Mouse (Mus musculus): ENCODE data around the gene Col25a1.

Col25a1 gene

DNA sequence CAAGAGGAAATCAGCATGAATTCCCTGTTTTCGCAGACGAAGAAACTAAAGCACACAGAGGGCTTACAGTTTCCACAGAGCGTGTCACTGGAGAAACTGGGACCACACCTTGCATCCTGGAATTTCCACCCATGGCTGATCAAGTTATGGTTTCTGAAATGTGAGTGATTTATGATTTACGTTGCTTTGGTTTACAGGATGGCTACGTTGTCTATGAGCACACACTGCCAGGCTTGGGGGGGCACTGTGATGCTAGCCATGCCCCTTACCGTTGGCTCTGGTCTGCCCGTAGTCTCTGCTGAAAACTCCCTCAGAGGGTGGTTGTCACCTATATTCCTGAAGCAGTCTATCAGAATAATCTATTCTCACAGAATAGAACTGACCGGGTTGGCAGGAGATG, at the start of gene Col25a1:
Gene Col25a1, plus strand, starts transcription at position 301 of the 400 bp plus-strand sequence.
- no peak for DNase-seq (ENCODE audit: low read depth, low spot score)

DNA sequence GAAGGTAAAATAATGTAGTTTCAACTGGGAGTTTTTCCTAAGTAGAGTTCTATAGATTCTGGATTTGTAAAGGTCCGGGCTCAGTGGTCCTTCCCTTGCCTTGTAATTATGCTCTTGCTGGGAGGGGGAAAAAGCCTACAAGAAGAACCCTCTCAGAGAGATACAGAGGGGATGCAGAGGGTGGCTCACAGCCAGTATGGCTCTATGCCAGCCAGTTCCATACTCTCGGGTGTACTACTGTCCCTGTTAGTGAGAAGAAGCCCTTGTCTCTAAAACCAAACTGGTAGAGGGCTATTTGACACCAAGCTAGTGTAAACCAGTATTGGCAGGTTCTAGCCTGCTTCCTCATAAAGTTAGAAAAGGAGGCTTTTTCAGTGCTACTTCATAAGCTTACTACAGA, 48.0 kb upstream of the Col25a1 start:
- no peak for DNase-seq (ENCODE audit: low read depth, low spot score)

DNA sequence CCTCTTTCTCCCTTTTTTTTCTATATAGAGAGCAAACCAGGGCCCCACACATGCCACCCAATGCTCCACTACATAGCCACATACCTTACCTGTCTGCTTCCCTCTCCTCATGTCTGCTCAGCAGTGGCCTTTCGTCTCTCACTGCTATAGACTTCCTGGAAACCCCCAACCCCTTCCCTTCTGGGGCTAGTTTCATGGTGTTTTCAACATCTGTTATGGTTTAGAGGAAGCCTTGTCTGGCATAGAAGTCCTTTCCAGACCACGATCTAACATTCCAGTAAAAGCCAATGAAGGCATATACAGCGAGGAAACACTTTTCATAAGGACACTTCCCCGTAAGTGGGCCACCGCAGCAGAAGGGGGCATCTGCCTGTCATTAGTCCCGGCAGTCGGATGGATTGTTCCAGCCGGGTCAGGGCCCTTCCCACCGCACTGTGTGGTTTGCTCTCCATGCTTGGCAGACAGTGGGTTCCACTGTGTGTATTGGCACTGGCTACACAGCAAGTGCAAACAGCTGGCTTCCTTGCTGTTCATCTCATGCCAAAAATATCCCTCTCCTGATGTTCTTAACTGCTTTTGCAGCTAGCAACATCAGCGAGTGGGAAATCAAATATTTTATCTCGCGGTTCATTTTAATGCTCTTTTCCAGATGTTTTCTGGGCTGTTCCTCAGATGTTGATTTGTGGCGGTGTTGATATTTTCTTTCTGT, 44.8 kb upstream of the Col25a1 start:
- no peak for DNase-seq (ENCODE audit: low read depth, low spot score)

DNA sequence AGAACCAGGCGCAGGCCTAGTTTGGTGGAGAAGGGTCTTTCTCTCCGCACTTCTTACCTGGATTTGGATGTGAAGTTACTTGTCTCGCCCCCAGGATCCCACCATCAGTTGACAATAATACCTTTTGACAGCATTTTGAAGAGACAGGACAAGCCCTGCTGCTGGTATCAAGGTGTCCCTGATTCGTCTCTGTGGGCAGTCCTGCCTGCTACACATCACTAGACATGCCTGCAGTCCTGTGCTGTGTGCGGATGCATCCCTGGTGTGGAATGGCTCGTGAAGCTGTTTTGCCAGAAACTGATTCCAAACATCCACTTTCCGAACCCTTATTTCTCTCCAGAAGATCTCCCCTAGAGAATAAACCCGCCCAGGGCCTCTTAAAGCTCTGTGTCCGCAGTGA, 43.8 kb upstream of the Col25a1 start:
- DNase-seq (ENCODE audit: low read depth, low spot score), result no peak

DNA sequence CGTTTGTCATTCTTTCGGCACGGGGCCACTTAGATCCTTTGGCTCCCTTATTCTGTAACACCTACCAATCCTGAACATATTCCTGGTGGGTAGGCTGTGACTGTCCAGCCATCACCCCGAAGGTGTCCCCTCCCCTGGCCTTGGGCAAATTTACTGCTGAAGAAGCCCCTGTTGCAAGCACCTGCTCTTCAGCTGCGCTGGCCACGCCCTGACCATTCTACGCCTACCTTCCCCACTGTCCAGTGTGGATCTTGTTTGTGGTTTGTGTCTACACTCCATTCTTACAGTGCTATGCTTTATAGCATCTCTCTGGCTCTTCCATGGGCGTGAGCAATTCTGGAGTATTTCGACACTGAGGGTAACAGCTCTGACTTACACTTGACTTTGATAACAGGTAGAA, 42.6 kb upstream of the Col25a1 start:
- no peak for DNase-seq (ENCODE audit: low read depth, low spot score)

DNA sequence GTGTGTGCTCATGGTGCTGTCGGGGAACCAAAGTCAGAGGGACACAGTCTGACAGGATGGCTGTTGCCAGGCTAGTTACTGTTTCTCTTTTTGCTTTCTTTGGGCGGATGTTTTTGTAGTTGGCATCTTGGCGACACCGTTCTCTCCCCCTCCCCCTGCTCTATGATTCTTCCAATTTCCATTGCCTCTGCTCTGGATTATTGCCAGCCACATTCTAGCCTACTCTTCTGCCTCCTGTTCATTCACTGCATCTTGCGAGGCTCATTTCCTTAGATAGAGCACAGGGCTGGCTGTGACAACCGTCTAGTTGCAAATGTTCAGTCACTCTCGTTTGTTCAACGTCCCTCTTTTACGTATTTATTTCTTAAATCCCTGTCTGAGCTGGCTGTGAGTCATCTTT, 40.8 kb upstream of the Col25a1 start:
- no peak for DNase-seq (ENCODE audit: low read depth, low spot score)

DNA sequence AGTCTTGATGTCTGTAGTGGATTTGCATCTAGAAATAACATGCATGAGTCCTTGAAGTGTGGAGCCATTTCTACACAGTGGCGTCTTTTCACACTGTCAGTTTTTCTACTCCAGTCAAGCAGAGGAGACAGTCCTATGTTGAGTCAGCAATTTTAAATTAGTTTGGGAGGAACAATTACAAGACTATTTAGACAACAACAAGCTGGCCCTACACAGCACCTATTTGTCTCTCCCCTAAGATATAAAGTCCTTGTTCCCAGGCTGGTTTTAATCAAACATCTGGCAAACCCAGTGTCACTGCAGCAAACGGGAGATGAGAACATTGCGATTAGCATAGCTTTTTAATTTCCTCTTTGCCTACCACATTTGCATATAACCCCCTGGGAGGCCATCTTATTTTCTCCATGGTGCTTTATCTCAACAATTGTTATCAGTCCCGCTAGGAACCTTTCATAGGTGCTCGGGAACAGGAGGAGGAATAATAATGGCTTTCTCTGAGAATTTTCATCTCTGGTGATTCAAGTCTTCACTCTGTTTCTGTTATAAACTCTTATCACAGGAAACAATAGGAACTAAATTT, 37.1 kb upstream of the Col25a1 start:
- no peak for DNase-seq (ENCODE audit: low read depth, low spot score)

DNA sequence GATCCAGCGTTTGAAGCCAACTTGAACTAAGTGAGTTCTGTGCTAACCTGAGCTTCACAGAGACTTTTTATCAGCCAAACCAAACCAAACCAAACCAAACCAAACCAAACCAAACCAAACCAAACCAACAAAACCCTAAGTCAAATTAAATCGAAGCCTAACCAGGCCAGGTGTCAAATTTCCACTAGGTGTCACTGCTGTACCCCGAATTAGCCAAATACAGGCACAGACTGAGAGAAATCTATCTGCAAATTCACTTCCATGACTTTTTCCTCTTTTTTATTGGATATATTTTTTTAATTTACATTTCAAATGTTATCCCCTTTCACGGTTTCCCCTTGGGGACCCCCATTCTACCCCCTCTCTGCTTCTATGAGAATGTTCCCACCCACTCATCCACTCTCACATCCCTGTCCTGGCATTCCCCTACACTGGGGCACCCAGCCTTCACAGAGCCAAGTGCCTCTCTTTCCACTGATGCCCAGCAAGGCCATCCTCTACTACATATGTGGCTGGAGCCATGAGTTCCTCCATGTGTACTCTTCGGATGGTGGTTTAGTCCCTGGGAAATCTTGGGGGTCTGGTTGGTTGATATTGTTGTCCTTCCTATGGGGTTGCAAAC, 36.0 kb upstream of the Col25a1 start:
- no peak for DNase-seq (ENCODE audit: low read depth, low spot score)

DNA sequence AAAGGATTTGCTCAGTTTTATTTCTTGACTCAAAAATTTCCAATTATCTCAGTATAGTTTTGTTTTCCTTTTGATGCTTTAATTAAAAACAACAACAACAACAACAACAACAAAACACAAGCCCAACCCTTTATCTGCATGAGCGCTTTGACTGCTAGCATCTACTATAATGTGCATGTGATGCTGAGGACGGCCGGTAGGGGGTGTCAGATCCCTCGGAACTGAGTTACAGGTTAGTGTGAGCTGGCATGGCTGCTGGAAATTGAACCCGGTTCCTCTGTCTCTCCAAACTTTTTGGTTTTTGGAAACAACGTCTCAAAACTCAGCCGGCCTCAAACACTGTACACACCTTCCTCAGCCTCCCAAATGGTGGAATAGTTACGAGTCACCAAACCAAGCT, 27.8 kb upstream of the Col25a1 start:
- no peak for DNase-seq (ENCODE audit: low read depth, low spot score)

DNA sequence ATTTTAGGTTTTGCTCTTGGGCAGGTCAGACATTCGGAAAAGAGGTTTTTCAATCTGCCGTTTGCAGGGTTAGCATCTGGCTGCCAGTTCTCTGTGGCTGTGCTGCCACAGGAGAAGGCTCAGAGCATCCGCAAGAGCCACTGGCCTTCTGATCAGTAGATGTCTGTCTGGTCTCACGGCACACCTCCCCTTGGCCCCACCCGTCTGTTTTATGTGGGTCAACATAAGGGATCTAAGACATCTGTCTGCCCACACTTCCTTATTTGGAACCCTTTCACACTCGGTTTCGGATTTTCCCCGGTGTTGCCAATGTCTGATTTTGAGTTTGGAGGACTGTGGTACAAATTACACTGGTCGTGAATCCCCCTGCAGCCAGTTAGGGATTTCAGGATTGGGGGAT, 26.8 kb upstream of the Col25a1 start:
- no peak for DNase-seq (ENCODE audit: low read depth, low spot score)

DNA sequence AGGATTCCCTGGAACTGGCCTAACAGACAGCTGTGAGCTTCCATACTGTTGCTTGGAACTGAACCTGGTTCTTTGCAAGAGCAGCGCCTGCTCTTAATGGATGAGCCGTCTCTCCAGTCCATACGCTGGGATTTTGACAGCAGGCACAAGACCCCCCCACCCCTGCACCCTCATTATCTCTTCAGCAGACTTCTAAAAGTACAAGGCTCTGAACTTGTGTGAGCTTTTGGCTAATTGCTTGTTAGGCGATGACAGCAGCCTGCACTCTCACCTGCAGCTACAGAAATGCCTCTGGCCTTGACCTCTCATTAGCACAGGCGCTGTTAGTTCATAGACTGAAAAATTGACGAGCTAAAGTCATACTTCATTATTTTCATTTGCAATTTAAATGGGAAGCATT, 14.4 kb upstream of the Col25a1 start:
- DNase-seq (ENCODE audit: low read depth, low spot score), result no peak

DNA sequence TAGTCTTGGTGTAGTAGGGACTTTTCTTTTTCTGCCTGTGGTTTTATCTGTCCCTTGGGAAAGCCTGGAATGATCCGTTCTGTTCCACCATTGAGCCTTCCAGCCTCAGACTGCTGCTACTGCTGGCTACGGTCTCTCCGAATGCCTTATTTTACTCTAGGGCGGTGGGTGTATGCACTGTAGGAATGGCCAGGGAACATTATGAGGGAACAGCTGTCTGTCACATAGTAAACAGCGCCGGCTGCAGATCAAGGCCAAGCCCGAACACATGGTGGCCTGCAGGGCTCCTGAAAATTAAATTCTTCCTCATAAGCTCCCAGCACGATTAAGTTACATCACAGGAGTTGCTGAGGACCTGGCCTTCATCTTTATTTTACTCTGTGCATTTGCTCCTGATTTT, 3.5 kb upstream of the Col25a1 start:
- no peak for DNase-seq (ENCODE audit: low read depth, low spot score)

DNA sequence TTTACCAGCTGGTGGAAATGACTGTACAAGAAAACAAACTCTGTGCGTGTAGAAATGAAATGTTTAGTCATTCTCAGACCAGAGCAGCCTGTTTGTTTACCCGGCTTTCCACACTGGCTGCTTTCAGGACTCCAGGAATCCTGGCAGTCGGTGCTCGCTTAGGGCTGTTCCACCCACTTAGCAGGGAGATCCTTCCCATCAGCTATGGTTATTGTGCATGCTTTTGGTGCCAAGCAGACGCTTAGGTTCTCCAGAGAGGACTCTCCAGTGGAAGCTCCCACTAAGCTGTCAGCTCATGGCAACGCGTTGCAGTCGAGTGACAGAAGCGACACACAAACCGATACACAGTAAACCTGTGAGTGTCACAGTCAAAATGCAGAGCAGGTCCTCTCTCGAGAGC, 2.7 kb upstream of the Col25a1 start:
- no peak for DNase-seq (ENCODE audit: low read depth, low spot score)

DNA sequence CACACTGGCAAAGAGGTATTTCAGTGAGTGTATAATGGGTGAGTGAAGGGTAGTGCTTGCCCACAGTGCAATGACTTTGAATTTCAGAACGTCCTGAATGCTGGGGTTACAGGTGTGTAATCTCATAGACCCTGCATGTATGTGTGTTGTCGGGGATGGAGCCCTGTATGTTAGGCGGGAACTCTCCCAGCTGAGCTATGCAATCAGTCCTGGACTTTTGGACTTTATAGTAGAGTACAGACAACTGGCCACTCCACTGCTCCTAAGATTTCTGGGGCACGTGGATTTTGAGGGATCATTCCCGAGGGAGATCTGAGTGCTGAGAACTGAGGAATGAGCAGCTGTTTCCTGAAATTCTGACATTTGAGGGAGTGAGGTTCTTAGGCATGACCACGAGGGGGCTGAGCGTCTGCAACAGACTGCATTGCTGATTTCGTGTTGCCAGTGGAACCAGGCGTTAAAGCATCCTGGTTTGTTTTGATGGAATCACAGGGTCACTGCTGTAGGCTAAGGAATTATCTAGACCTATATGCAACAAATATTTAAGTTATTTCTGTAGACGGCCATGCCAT, 1.6 kb upstream of the Col25a1 start:
- DNase-seq (ENCODE audit: low read depth, low spot score), result no peak

DNA sequence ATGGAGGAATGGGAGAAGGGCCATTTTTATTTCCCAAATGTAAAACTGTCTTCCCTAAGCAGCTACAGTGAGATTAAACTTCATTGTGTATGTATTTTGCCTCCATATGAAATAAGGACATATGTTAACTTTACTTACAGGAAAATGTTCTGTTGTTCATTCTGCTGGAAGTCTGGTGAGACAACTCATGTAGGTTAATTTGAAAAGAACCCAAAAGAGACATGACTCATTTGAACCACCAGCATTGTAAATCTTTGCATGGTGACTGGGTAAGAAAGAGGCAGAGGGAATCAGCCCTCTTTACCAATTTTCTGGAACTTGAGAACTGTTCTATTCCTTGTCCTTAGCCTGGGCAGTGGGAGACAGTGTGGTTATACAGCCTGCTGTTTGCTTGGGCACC, 5.9 kb downstream of the Col25a1 start:
- DNase-seq (ENCODE audit: low read depth, low spot score), result no peak

DNA sequence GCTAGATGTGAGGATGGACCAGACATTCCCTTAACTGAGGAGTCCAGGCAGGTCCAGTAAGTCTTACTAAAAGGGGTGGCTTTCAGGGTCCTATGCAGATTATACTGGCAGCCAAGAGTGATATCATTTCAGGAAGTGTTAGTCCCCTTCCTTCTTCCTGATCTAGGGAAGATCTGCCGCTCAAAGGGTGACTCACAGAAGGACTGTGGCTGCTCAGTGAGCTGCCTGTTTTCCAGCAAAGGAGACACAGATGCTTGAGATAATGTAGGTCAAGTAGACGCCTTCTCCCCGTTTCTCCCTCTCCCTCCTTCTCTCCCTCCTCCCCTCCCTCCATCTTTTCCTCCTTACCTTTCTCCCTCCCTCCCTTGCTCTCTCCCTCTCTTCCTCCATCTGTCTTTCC, 6.3 kb downstream of the Col25a1 start:
- DNase-seq (ENCODE audit: low read depth, low spot score), result no peak

DNA sequence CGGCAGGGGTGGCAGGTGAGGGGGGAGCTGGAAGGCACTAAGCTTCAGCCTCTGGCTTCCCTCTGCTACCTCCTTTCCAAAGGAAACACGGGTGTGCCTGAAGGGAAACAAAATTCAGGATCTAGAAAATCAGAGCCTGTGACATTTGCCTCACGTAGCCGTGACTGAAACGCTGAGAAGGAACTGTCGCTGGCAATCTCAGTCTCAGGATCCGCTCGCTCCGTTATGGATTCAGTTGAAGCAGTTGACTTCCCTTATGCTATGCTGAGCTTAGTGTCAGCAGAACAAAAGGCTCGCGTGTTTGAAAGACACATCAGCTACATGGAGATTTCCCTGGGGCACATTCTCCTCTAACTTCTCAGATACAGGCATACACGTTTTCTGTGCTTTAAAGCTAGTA, 14.6 kb downstream of the Col25a1 start:
- no peak for DNase-seq (ENCODE audit: low read depth, low spot score)

DNA sequence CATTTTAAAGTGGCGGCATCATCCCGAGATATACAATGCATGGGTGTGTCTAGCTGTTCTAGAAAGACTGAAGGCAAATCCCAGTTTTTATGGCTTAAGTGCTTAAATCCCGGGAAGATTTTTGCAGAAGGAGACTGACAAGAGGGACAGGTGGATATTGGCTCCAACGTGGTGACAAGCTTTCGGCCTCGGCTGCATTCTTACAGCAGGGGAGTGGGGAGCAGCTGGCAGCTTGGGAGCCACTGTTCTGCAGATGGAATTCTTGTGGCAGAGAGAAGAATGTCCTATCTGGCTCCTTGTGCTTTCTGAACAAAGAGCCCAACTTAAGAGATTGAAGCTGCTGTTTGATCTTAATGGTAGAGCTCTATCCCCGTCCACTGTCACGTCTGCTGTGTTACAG, 16.5 kb downstream of the Col25a1 start:
- DNase-seq (ENCODE audit: low read depth, low spot score), result no peak

DNA sequence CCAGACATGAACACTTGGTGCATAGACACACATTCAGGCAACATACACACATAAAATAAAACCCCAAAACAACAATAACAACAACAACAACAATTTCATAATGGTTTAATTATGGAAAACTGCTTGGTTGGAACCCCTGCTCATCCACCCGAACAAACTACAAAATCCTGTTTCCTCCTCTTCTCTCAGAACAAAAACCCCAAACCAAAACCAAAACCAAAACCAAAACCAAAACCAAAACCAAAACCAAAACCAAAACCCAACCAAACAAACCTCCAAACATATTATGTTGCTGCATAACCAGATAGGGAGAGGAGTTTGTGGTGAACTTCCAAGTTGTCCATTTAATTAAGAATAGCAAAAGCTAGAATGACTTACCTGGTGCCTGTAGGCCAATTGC, 17.9 kb downstream of the Col25a1 start:
- no peak for DNase-seq (ENCODE audit: low read depth, low spot score)

DNA sequence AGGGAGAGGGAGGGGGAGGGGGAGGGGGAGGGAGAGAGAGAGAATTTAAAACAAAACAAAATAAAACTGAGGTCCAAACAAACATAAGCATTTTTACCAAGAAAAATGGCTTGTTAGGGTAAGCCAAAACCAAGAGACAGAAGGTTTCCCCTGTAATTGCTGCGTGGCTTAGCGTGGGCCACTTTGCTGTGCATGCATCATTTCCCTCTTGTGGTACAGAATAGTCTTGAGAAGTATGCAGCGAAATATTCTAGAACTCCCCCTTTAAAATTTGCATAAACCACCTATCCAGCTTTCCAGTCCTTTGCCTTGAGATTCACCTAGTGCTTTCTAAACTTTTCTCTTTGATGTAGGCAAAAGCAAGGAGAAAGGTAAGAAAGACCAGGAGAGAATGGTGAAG, 21.8 kb downstream of the Col25a1 start:
- DNase-seq (ENCODE audit: low read depth, low spot score), result no peak

DNA sequence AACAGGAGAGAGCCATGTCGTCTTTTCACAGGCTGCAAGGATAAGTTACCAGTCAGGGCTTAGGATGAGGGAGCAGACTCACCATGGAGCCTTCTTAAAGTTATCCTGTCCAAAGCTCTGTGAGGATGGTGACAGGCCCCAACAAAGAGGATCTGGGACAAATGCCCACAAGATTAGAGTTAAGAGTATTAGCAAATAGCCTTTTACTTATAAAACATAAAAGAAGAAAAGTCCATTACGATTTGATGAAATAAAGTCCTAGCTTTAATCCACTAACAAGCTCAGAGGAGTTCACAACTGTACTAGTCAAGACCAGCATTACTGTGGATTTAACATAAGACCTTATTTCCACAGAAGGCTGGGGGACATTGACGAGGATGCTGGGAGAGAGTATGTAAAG, 26.2 kb downstream of the Col25a1 start:
- DNase-seq (ENCODE audit: low read depth, low spot score), result no peak

DNA sequence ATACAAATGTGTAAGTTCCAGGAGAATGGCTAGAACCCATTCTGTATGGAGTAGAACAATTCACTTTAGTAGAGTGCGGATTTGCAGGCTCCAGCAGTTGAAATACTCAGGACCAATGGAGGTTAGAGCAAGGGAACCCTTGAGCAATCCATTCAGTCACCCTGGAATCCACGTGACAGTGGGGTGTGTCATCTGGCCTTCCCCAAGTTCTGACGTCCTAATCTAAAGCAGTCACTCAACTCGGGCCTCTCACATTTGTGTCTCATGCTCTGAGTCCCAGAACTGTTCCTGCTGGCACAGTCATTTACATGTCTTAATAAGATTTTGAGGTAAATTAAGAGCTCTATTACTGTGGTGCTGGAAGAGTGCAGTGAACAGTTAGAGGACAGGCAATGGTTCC, 28.6 kb downstream of the Col25a1 start:
- DNase-seq (ENCODE audit: low read depth, low spot score), result no peak

DNA sequence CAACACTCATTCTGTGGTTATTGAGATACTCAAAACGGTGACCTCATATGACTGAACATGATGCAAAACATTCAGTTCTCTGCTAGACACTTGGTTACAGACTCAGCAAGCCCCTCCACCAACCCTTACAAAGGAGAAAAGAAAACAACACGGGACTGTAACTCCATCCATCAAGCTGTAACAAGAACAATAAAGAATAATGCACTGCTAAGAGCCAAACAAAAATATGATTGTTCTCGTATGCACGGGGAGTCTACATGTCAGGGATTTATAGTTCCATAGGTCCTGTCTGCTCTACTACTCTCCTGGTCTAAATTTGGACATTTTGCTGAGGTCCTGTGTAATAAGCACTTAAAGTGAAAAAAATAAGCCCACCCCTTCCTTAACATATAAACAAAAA, 29.6 kb downstream of the Col25a1 start:
- DNase-seq (ENCODE audit: low read depth, low spot score), result no peak

Measured in WW6 (cell line).